Mouse (Mus musculus): ENCODE data around the gene Cmc2. TPM values are rescaled to one million over a fixed set of nuclear protein-coding genes. Genes with fewer than 3 reads are reported as not detected.

Cmc2 gene
- polyA plus RNA-seq, 1 experiment from 2014 or later, result 36.2 TPM

DNA sequence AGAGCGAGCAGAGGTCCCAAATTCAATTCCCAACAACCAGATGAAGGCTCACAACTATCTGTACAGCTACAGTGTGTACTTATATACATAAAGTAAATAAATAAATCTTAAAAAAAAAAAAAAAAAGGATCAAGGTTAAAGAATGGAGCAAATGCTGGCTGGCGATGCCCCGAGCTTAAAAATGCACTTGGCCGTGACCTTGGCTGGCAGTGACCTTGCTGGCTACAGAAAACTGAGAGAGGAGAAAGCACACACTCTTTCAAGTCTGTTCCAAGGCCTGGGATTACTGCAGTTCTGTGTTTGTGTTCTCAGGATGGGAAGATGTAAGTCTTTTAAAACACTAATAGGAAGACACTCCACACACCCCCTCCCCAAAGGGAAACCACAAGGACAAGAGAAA, 16.5 kb downstream of the Cmc2 start:
- Histone ChIP-seq H3K27me3 (no peaks in the 10 kb centered on the region), H3K9me3 (no peaks in the 10 kb centered on the region), H3K4me3 (no peak overlapping the region), H3K4me1 (replicated peaks) (no peaks in the 10 kb centered on the region), H3K27ac (no peak overlapping the region), H3K9ac (no peak overlapping the region), H3K36me3 (peaks cover 11% of the 10 kb centered on the region; the same call in 1 of the 2 replicates), H3K4me2 (no peak overlapping the region)
- 96% methylated on average over 4 of the region's 4 CpGs for WGBS
- ATAC-seq (ENCODE audit: low FRiP score), result no peak

DNA sequence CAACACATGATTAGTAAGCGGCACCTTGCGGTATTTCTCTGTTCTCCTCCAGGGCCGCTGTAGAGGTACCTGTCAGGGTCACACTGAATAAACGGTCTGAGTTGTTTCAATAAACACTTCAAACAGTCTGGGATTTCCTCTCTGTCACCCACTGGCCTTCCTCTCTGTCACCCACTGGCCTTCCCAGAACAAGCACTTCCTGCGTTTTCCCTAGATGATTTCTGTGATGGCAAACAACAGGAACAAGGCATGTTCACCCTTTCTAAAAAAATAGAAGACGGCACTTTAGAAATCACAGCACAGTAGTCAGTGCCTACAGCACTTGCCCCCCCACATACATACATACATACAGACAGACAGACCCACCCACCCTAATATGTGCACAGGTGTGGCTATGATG, 25.7 kb downstream of the Cmc2 start:
- Histone ChIP-seq H3K27me3 (no peaks in the 10 kb centered on the region), H3K36me3 (peaks cover 9% of the 10 kb centered on the region), H3K27ac (no peak overlapping the region), H3K4me1 (replicated peaks) (no peaks in the 10 kb centered on the region), H3K9ac (no peak overlapping the region), H3K4me3 (no peak overlapping the region), H3K9me3 (0 out of 2 replicates have a peak, but pooled peaks cover 3% of the 10 kb centered on the region), H3K4me2 (no peak overlapping the region)
- ATAC-seq (ENCODE audit: low FRiP score), result no peak
- 86% methylated on average over 6 of the region's 6 CpGs for WGBS

DNA sequence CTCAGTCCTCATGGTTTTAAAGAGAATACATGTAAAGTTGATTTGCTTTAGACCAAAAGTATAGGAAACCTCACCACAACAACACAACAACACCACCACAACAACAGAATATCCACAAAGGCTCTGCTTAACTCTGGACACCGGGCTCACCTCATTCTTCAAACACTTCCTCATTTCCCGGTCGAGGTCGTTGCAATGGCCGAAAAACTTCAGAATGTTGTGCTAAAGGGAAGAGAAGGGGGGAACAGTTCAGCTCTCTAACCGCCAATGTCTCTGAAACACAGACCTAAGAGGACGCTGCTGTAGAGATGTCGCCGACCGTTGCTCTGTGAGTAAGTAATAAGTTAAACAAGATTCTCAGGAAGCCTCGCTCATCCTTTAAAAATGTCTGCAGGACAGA, 27.3 kb downstream of the Cmc2 start:
- Histone ChIP-seq H3K4me3 (no peak overlapping the region), H3K4me1 (replicated peaks) (no peaks in the 10 kb centered on the region), H3K27me3 (no peaks in the 10 kb centered on the region), H3K4me2 (no peak overlapping the region), H3K9me3 (0 out of 2 replicates have a peak, but pooled peaks cover 3% of the 10 kb centered on the region), H3K27ac (no peak overlapping the region), H3K36me3 (peaks cover 18% of the 10 kb centered on the region), H3K9ac (no peak overlapping the region)
- WGBS, result 94% methylated on average over 11 of the region's 11 CpGs
- no peak for ATAC-seq (ENCODE audit: low FRiP score)

DNA sequence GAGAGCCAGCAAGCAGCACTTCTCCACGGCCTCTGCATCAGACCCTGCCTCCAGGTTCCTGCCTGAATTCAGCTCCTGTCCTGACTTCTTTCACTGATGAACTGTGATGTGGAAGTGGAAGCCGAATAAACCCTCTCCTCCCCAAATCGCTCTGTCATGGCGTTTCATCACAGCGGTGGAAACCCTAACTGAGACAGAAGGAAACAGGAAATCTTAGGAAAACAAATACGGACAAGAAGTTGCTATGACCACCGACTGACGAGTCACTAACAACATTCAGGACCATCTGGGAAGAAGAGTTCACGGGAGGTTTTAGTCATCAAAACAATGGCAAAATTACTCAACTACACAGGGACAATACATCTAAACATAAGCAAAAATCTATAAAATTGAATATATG, 28.6 kb downstream of the Cmc2 start:
- Histone ChIP-seq H3K9ac (no peak overlapping the region), H3K27ac (no peak overlapping the region), H3K4me1 (replicated peaks) (no peaks in the 10 kb centered on the region), H3K4me3 (no peak overlapping the region), H3K9me3 (0 out of 2 replicates have a peak, but pooled peaks cover 3% of the 10 kb centered on the region), H3K27me3 (no peaks in the 10 kb centered on the region), H3K4me2 (no peak overlapping the region), H3K36me3 (peaks cover 30% of the 10 kb centered on the region)
- ATAC-seq (ENCODE audit: low FRiP score), result no peak
- WGBS, result 81% methylated on average over 9 of the region's 9 CpGs

DNA sequence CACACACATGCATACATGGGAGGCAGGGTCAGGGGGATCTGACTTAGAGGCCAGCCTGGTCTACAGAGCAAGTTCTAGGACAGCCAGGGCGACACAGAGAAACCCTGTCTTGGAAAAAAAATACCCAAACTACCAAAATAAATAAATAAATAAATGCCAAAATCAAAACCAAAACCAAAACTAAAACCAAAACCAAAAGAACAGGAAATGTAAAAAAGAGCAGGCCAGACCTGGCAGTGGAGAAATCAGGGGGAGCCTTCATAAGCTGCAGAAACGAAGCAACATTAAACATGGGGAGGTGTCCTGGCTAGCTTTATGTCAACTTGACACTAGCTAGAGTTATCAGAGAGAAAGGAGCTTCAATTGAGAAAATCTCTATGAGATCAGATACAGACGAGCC, 29.1 kb downstream of the Cmc2 start:
- no peak for ATAC-seq (ENCODE audit: low FRiP score)
- no peaks in the 10 kb centered on the region for H3K4me1 ChIP-seq (replicated peaks)
- 92% methylated on average over 3 of the region's 3 CpGs for WGBS
- no peak overlapping the region for H3K27ac ChIP-seq
- H3K36me3 ChIP-seq, result peaks cover 30% of the 10 kb centered on the region
- H3K27me3 ChIP-seq, result no peaks in the 10 kb centered on the region
- 0 out of 2 replicates have a peak, but pooled peaks cover 3% of the 10 kb centered on the region for H3K9me3 ChIP-seq
- no peak overlapping the region for H3K9ac ChIP-seq
- H3K4me3 ChIP-seq, result no peak overlapping the region
- H3K4me2 ChIP-seq, result no peak overlapping the region

DNA sequence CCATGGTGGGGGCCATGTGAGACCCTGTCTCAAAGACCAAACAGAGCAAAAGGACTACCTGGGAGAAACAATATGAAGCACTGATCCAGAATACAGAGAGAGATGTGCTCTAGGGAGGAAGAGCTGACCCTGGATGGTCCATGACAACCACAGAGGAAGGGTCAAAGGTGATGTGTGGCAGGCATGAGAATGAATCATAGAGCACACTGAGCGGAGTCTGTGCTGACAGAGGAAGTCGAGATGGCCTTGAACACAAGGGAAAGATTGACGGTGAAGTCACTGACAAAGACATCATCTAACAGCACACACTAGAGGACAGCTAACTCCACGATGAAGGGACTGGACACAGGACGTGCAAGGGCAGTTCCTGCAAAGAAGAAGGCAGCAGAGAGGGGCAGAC, 29.8 kb downstream of the Cmc2 start:
- WGBS, result 92% methylated on average over 5 of the region's 5 CpGs
- Histone ChIP-seq H3K9ac (no peak overlapping the region), H3K9me3 (0 out of 2 replicates have a peak, but pooled peaks cover 3% of the 10 kb centered on the region)

DNA sequence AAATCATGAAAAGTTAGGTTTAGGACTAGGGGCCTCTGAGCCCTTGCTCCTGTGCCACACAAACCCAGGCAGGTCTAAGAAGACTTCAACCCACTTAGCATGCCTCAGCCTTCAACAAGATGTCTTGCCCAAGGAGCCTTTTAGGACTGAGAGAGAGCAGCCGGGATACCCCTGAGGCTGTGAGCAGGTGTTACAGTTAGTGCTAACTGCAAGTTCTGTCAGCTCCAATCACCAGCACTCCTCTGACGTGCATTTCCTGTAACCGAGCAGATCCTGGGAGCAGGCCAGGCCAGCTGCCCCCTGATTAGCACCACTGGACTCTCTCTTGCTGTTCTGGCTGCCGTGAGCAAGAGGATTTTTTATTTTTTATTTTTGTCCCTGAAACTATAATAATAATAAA, 33.4 kb downstream of the Cmc2 start:
- H3K4me1 ChIP-seq (replicated peaks), result no peaks in the 10 kb centered on the region
- ATAC-seq (ENCODE audit: low FRiP score), result no peak
- no peak overlapping the region for H3K27ac ChIP-seq
- no peaks in the 10 kb centered on the region for H3K27me3 ChIP-seq
- no peaks in the 10 kb centered on the region for H3K9me3 ChIP-seq
- 80% methylated on average over 4 of the region's 4 CpGs for WGBS
- H3K4me3 ChIP-seq, result no peak overlapping the region
- H3K36me3 ChIP-seq, result peaks cover 31% of the 10 kb centered on the region
- no peak overlapping the region for H3K9ac ChIP-seq
- H3K4me2 ChIP-seq, result no peak overlapping the region

More for the DNA sequence above, 29.8 kb downstream of the Cmc2 start:
- H3K4me3 ChIP-seq, result no peak overlapping the region
- no peak overlapping the region for H3K27ac ChIP-seq
- H3K4me2 ChIP-seq, result no peak overlapping the region
- no peaks in the 10 kb centered on the region for H3K27me3 ChIP-seq
- H3K36me3 ChIP-seq, result peaks cover 34% of the 10 kb centered on the region
- H3K4me1 ChIP-seq (replicated peaks), result no peaks in the 10 kb centered on the region
- no peak for ATAC-seq (ENCODE audit: low FRiP score)

DNA sequence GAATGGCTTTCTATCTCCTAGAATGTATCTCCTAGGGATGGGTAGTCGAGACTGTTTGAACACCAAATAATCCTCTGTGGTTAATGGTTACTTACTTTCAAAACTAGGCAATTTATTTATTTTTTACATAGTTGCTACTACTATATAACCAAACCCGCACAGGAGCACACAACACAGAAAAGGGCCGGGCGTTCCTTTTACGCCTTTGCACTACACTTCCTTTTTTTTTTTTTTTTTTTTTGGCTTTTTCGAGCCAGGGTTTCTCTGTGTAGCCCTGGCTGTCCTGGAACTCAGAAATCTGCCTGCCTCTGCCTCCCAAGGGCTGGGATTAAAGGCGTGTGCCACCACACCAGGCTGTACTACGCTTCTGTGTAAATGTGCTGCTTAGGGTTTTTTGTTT, 39.9 kb downstream of the Cmc2 start:
- 95% methylated on average over 8 of the region's 8 CpGs for WGBS
- no peaks in the 10 kb centered on the region for H3K27me3 ChIP-seq
- no peak overlapping the region for H3K9ac ChIP-seq
- no peak overlapping the region for H3K27ac ChIP-seq
- ATAC-seq (ENCODE audit: low FRiP score), result no peak
- H3K4me1 ChIP-seq (replicated peaks), result no peaks in the 10 kb centered on the region
- H3K9me3 ChIP-seq, result peaks cover 3% of the 10 kb centered on the region; the same call in 1 of the 2 replicates
- no peak overlapping the region for H3K4me2 ChIP-seq
- H3K4me3 ChIP-seq, result no peak overlapping the region
- H3K36me3 ChIP-seq, result peaks cover 5% of the 10 kb centered on the region

DNA sequence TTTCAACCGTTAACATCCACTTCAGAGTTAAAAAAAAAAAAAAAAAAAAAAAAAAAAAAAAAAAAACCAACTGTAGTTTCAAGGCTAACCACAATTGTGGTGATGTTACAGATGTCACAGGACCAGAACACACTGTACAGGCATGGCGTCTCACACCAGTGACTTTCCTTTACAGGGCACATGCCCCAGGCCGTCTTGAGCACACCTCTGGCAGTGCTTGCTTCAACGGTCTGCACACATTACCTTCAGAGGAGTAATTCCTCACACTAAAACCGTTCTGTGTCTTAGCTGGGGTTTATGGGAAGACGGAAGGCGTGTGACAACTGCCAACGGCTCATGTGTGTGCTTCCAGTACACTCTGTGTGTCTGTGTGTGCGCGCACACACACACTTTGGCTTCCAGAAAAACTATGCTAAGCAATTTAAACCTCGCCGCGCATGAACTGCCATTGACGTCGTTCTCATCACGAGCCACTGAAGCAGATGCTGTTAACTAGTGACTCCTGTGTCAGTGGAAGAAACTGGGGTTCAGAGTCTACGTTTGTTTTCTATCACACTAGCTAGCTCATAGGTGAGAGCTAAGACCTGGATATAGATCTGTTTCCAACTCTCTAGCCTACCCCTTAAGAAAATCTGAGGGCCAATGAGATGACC, 45.3 kb downstream of the Cmc2 start:
- no peak for ATAC-seq (ENCODE audit: low FRiP score)
- no peak overlapping the region for H3K27ac ChIP-seq
- no peaks in the 10 kb centered on the region for H3K27me3 ChIP-seq
- no peaks in the 10 kb centered on the region for H3K36me3 ChIP-seq
- H3K4me2 ChIP-seq, result no peak overlapping the region
- no peak overlapping the region for H3K9ac ChIP-seq
- 89% methylated on average over 17 of the region's 17 CpGs for WGBS
- H3K9me3 ChIP-seq, result peaks cover 3% of the 10 kb centered on the region; the same call in 1 of the 2 replicates
- no peak overlapping the region for H3K4me3 ChIP-seq
- no peaks in the 10 kb centered on the region for H3K4me1 ChIP-seq (replicated peaks)

DNA sequence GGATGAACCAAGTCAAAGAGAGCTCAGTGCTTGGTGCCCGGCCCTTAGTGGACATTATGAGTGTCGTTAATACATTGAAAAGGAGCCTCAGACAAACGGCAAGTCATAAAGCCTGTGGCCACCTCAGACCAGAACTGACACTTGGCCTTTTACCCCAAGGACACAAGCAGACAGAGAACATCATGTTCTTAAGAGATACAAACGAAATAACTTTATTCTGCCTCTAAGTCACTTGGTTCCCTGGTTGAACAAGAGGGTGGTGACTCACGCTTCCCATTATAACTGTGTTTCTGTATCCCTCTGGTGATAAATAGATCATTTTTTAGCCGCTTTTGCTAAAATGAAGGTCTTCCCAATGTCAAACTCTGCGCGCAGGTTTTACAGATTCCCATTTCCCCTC, 47.3 kb downstream of the Cmc2 start:
- H3K9ac ChIP-seq, result no peak overlapping the region
- ATAC-seq (ENCODE audit: low FRiP score), result no peak
- H3K27ac ChIP-seq, result no peak overlapping the region
- H3K4me1 ChIP-seq (replicated peaks), result no peaks in the 10 kb centered on the region
- WGBS, result 88% methylated on average over 8 of the region's 8 CpGs
- no peak overlapping the region for H3K4me3 ChIP-seq
- H3K36me3 ChIP-seq, result no peaks in the 10 kb centered on the region
- no peak overlapping the region for H3K4me2 ChIP-seq
- H3K27me3 ChIP-seq, result no peaks in the 10 kb centered on the region
- peaks cover 3% of the 10 kb centered on the region; the same call in 1 of the 2 replicates for H3K9me3 ChIP-seq

DNA sequence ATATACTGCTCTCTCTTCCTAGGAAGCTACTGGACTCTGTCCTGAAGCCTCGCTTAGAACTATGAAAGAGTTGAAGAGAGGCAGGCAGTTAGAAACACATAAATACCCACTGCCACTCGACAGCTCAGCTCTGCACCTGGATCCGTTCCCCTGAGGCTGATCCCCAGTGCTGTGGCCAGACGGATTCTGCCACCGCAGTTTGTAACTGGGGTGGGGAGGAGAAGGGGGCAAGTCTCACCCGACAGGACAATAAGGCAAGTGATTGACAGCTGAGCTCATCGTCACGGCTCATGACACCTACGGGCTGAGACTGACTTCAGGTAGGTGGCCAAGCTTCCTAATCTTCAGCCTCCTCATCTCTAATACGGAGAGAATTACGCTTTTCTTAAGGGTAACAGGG, 47.7 kb downstream of the Cmc2 start:
- WGBS, result 78% methylated on average over 11 of the region's 11 CpGs
- H3K9me3 ChIP-seq, result peaks cover 3% of the 10 kb centered on the region; the same call in 1 of the 2 replicates
- ATAC-seq (ENCODE audit: low FRiP score), result no peak
- no peak overlapping the region for H3K4me2 ChIP-seq
- H3K4me1 ChIP-seq (replicated peaks), result no peaks in the 10 kb centered on the region
- no peaks in the 10 kb centered on the region for H3K36me3 ChIP-seq
- no peaks in the 10 kb centered on the region for H3K27me3 ChIP-seq
- H3K27ac ChIP-seq, result no peak overlapping the region
- no peak overlapping the region for H3K4me3 ChIP-seq
- H3K9ac ChIP-seq, result no peak overlapping the region

DNA sequence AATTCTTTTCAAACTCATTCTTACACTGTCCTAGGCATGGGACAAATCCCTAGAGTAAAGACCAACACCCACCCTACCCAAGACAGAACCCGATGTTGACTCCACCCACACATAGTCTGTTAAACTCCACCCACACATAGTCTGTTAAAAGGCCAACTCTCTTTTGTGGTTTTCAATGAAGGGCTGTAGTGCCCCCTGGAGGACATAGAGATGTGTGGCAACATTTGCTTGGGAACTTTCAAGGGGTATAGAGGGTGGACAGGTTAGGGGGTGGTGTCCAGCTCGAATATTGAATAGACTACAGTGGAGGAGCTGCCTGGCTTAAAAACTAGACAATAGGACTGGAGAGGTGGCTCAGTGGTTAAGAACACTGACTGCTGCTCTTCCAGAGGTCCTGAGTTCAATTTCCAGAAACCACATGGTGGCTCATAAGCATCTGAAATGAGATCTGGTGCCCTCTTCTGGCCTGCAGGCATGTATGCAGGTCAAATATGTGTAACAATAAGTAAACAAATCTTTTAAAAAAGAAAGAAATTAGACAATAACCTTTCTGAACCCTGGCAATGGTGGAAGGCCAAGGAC, 48.4 kb downstream of the Cmc2 start:
- no peaks in the 10 kb centered on the region for H3K4me1 ChIP-seq (replicated peaks)
- H3K4me3 ChIP-seq, result no peak overlapping the region
- H3K9ac ChIP-seq, result no peak overlapping the region
- no peak overlapping the region for H3K27ac ChIP-seq
- WGBS, result 86% methylated on average over 2 of the region's 2 CpGs
- no peak overlapping the region for H3K4me2 ChIP-seq
- no peaks in the 10 kb centered on the region for H3K36me3 ChIP-seq
- no peak for ATAC-seq (ENCODE audit: low FRiP score)
- no peaks in the 10 kb centered on the region for H3K27me3 ChIP-seq
- H3K9me3 ChIP-seq, result peaks cover 3% of the 10 kb centered on the region; the same call in 1 of the 2 replicates

DNA sequence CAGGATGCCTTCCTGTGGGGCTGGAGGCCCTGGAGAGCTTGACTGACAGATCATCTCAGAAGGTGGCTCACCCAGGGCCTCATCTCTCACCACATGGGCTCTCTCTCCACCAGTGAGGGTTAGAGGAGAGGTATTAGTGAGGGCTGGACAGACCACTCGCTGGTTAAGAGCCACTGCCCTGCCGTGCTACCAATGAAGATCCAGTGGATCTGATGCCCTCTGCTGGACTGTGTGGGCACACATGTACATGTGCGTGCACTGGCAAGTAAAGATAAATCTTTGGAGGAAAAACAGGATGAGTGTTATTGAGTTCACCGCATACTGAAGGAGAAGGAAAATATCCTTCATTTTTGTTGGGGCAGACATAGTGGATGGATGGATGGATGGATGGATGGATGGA, 52.6 kb downstream of the Cmc2 start:
- peaks cover 19% of the 10 kb centered on the region for H3K27me3 ChIP-seq
- H3K9me3 ChIP-seq, result no peaks in the 10 kb centered on the region
- H3K27ac ChIP-seq, result no peak overlapping the region
- H3K4me2 ChIP-seq, result no peak overlapping the region
- H3K36me3 ChIP-seq, result no peaks in the 10 kb centered on the region
- H3K4me3 ChIP-seq, result no peak overlapping the region
- ATAC-seq (ENCODE audit: low FRiP score), result no peak
- no peak overlapping the region for H3K9ac ChIP-seq
- WGBS, result 41% methylated on average over 4 of the region's 4 CpGs
- H3K4me1 ChIP-seq (replicated peaks), result peaks cover under 1% of the 10 kb centered on the region
